Mouse (Mus musculus) neural tube, embryonic 10.5 days (tissue): Measurements from ENCODE around the gene Selenos.

Source experiments
- DNase-seq: peaks from one replicate; pipeline ENCODE4 v3.0.0-alpha.2; 2017; ENCODE audit warnings: low spot score; ENCODE audit errors: extremely low spot score

Gene Selenos

DNA sequence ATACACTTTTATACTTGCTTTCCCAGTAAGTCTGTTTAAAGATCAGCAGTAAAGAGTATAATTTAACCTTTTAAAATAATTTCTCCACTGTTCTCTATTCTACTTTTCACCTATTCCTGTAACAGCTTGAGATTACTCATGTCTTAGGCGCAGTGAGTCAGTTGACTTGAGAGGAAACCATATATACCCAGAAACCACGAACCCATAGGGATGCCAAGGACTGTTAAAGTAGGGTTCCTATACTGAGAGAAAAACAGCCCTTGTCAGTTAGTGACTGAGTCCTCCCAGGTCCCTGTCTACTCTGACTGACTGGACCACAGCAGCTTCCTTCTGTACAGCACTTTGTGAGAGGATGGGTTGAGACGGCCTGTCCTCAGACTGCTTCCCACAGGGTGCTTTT is 38.6 kb downstream of the Selenos start:
- DNase-seq = no peak

DNA sequence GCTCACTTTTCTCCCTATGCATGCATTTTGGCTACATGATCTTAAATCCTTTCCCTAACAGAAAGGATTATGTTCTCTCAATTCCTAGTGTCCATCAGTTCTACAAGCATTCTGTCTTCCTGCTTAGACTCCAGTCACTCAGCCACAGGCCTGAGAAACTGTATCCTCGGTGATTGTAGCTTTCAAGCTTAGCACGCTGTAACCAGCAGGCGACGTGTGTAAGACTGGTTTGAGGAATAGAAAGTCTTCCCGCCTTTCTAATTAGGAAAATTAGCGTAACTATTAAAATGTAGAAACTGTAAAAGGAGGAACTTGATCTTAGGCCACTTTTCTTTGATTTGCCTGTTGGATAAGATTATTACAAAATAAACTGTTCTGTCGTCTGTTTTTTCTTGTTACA is 39.3 kb downstream of the Selenos start:
- DNase-seq = no peak

DNA sequence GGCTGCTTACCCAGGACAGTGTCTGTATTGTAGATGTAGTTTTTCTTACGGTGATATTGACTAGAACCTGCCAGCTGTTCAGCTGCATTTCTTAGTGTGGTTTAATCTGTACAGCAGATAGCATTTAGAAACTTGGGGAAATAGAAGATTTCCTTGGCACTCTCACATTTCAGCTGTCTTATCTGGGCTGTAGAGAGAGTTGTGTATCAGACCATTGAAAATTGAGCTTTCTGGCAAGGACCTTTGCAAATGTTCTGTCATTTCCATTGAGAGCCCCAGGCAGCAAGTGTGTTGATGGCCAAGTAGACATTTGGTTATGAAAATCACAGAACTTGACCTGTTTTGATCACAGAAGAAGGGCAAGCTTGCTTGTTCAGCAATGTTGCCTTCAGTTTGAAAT is 40.7 kb downstream of the Selenos start:
- DNase-seq = no peak

DNA sequence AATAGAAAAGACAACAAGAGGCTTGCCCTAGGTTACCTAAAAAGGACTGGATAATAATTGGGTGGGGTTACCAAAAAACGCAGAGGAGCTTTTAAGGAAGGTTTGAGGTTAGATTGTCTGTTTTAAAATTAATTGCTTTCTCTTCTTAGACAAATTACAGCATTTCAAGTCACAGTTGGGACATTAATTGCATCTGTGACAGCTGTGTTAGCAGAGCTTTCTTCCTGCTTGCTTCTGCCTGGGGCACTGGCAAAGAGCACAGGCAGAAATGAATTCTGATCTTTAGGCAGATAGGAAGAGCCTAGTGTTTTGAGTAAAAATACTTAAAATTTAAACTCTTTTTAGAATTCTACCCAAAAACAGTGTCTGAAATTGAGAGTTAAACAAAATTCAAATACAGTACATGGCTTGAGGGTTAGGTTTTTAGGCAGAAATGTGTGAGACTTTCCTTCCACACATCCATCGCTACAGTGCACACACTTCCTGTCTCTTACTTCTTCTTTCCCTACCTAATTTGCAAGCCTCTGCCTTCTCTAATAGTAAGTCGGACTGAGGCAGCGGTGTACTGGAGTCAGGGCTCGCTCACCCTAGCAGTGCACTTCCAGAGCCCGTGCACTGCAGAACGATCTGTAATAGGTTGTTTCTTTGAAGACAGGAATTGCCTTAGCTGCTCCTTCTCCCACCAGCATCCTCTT is 41.4 kb downstream of the Selenos start:
- DNase-seq = no peak

DNA sequence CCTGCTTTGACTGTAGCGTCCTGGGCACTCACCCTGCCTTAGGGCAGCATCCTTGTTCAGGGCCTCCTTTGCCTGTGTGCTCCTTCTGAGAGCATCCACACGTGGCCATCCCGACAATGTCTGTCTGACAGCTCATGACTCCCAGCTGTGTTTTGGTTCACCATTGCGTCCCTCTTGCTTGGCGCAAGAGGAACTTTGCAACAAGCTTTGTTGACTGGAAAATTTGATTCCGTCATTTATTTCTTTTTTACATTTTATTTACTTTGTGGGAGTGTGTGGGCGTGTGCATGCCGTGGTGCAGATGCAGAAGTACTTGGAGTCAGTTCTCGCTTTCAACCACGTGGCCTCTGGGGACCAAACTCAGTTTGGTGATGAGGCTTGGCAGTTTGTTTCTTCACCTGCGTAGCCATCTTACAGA is 45.1 kb downstream of the Selenos start:
- no peak for DNase-seq

DNA sequence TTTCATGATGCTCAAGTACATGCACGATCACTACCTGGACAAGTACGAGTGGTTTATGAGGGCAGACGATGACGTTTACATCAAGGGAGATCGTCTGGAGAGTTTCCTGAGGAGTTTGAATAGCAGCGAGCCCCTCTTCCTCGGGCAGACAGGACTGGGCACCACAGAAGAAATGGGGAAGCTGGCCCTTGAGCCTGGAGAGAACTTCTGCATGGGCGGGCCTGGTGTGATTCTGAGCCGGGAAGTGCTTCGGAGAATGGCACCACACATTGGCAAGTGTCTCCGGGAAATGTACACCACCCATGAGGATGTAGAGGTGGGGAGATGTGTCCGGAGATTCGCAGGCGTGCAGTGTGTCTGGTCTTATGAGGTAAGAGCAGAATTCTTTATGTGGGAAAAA is 45.9 kb downstream of the Selenos start:
- no peak for DNase-seq

DNA sequence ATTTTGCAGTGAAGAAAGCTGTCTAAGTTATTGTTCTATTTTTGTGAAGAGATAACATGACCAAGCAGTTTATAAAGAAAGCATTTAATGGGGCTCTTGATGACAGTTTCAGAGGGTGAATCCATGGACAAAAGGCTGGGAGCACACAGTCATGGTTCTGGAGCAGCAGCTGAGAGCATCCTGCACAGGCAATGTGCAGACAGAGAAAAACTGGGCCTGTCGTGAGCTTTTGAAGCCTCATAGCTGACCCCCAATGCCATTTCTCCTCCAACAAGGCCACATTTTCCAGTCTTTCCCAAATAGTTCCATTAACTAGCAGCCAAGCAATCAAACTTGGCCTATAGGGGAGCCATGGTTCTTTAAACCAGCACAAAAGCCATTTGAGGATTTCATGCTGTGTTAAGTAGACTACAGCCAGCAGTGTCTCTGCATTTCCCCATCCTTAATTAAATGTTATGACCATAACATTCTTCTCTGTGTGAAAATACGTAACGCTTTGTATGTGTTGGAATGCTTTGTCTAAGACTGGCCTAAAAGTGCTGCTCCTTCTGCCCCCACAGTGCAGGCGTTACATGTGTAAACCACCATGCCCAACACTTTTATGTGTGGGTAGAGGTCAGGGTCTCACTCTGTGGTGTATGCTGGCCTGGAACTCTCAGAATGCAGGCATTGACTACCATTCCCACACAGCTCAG is 48.6 kb downstream of the Selenos start:
- no peak for DNase-seq

DNA sequence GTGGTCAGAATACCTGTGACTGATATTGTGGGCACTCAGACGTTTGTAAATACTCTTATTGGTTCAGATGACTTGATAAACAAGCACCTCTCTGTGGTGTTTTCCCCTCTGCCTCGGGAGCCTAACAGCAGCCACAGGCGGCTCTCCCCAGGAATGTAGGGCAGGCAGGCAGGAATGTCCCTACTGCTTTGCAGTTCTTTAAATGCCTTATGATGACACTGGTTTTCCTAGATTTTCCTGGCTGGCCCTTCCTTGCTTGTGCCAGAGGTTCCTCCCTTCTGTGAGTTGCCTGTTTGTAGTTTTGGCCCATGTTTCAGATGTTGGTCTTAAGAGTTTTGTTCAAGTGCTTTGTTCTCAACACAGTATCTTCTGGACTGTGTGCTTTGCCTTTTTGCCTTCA is 49.4 kb downstream of the Selenos start:
- DNase-seq = no peak

DNA sequence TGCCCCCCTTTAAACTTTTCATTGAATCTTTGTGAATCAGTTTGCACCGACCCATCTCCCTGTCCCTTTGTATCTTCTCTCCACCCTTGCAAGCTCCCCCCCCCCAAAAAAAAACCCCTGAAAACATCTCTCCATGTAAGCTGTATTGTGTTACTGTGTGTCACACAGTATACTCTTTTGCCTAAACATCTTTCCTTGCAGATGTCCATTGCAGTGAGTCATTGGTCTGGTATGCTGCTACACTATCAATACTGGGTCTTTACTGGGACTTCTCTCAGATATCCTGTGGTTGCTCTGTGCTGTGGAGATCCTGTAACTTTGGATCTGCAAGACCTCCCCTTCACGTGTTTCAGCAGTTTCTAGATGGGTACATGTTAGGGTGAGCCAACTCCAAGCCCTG is 50.8 kb downstream of the Selenos start:
- DNase-seq = no peak

DNA sequence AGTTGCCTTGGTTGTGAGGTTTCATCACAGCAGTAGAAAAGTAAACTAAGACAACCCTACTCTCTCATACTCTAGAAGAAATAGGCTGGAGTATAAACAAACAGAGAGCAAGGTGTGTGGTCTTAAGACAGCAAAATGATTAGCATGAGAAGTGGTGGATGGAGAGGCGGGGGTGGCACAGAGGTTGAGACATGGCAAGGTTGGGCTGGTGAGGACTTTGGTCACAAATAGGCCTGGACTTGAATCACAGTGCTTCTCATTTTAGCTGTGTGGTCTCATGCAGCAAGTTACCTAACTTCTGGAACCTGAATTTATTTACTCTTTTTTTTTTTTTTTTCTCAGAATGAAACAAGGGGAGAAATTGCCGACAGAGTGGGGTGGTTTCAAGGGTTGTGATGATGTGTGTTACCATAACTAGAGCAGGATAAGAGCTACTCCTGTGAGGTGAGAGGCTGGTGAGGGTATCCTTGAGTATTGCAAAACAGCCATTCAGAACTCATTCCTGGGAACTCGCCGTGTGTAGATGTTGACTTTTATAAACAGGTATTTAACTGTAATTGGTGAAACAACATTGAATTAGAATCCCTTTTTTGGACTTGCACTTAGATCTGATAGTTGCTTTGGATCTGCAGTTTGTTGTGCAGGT is 52.5 kb downstream of the Selenos start:
- no peak for DNase-seq

DNA sequence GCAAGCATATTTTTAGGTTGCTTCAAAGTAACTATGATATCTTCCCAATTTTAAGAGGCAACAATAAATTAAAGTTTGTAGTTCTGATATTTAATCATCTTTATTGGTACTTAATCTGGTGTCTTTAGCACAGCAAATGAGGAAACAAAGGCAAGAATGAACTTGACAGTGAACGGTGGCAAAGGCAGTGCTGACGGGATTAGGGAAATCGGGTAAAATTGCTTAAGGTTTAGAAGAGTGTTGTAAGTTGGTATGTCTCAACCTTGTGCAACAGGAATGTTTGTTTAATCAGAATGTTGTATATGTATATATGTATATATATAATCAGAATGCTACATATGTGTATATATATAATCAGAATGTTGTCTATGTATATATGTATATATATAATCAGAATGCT is 54.7 kb downstream of the Selenos start:
- no peak for DNase-seq

DNA sequence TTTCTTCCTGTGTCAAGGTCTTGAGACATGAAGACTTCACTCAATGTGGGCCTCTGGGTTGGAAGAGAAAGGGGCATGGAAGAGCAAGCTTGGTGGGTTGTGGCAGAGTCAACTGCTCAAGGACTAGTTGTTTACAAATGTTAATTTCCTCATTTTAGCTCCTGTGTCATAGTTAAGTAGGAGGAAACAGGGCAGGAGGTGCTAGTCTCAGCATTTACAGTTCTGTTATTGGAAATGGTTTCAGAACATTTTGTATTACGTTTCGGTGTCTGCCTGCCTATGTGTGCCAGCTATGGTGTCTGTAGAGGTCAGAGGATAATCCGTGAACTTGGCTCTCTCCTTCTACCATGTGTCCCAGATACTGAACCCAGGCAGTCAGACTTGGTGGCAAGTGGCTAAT is 56.2 kb downstream of the Selenos start:
- no peak for DNase-seq

DNA sequence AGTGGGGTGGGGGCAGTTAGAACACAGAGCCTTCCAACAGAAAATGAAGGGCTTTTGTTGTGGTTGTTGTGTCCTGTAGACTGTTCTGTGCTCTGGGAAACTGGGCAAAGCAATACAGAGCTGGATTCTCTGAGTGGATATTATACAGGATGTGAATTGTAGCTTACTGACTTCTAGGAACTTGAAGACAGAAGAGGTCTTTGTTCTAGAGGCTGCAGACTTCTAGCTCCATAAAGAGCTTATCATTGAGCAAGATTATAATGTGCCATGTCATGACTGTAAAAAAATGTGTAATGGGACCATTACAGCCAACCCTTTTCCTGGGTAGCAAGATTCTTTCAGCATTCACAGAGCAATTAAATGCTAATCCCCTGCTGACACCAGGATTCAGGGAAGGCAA is 56.7 kb downstream of the Selenos start:
- DNase-seq = no peak

DNA sequence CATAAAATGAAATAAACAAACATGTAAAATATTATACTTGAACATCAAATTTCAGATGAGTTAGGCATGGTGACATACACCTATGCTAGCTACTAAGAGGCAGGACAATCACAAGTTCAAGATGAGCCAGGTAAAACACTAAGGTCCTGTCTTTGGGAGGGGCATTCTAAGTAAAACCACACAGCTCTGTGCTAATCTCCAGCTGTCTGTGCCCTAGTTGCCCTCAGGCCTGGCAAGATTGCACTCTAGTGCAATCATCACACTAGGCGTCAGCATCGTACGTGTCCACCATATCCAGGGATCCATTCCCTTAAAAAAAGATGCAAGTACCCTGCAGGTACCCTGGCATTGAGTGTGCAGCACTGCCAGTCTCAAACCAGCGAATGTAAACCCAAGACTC is 57.9 kb downstream of the Selenos start:
- DNase-seq = no peak

DNA sequence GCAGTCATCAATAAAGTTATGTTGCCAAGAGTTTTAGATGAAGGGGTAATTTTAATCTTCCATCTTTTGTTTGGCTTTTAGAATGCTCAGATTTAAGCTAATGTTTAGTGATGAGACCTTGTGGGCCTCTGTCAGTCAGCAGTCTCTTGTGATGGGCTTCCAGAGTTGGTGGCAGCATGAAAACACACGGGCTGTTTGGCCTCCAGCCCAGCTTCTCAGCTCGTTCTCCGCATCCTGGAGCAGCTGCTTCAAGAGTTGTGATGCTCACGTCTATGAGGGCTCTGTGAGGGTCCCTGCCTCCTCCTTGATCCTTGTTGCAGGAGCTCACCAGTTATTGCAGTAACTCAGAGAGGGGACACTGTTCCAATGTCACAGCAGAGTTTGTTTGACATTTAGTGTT is 58.9 kb downstream of the Selenos start:
- DNase-seq = no peak

DNA sequence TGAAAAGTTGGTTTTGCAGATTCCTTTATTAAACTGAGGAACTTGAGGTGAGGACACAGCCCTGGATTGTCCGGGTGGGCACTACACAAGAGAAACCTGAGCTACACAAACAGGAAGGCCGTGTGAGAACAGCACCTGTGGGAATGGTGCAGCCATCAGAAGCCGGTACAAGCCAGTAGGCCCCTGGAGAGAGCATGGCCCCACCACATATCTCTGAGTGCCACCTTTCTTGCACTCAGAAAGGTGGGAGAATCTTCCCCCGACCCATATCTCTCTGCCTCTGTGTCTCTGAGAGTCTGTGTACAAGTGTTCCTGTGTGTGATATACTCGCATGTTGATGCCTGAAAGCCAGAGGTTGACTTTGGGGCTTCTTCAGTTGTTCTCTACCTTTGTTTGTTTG is 59.4 kb downstream of the Selenos start:
- DNase-seq = no peak
